Mouse (Mus musculus): ENCODE measurements around the gene Sell.

- TF ChIP-seq CTCF (IDR thresholded peaks at IDR 0.05; ENCODE audit: borderline replicate concordance, insufficient read depth, low read length) (no peak), POLR2A (IDR thresholded peaks at IDR 0.05; ENCODE audit: low read depth, low read length) (no peak)
Measured at GRCm38 (mm10) chr1:164014616-164015015, 47.2 kb upstream of the Sell start.

Data from embryonic fibroblast, embryonic 13.5 days (primary cell).